Mouse (Mus musculus): ENCODE measurements around the gene Sowaha. TPM values are rescaled to one million over a fixed set of nuclear protein-coding genes. Genes with fewer than 3 reads are reported as not detected.

Sowaha gene
- polyA plus RNA-seq, 1 experiment, result 13.9 TPM

DNA sequence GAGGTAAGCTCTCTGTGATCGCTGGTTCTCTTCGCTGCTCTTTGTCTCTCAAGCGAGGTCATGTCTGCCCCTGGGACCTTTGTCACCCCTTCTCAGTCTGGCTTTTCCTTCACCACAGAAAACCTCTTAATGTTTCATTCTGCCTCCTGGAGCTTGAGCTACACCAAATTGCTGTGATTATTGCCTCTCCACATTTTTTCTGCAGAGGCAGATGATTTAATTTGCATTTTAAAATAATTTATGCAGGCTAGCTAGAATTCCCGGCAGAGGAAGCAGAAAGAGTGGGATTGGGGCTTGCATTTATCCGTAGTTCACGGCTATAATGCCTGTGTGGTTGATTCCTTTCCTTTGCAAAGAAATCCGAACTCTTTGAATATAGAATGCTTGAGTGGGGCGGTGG lies 4.5 kb downstream of the Sowaha start:
- 54% methylated on average over 8 of the region's 8 CpGs for WGBS
- H3K4me3 ChIP-seq (ENCODE audit: extremely low read depth, insufficient read depth, insufficient read length), result no peak overlapping the region
- TF ChIP-seq POLR2A (IDR thresholded peaks at IDR 0.05; ENCODE audit: low read depth, low read length), result no peak
- no peak for TF ChIP-seq CTCF (IDR thresholded peaks at IDR 0.05; ENCODE audit: extremely low read depth, insufficient read depth, insufficient read length, insufficient replicate concordance)
- DNase-seq (ENCODE audit: low read depth in 1 of 2, low spot score in 2 of 2), result no peak
- H3K4me1 ChIP-seq (ENCODE audit: control insufficient read depth, insufficient read depth, insufficient read length), result peaks cover 13% of the 10 kb centered on the region
- no peak overlapping the region for H3K27ac ChIP-seq (ENCODE audit: insufficient read depth, low read length)
- H3K36me3 ChIP-seq (ENCODE audit: control insufficient read depth, insufficient read depth, low read length), result no peaks in the 10 kb centered on the region
- H3K27me3 ChIP-seq (ENCODE audit: control insufficient read depth, insufficient read depth, low read length), result peaks cover 25% of the 10 kb centered on the region

DNA sequence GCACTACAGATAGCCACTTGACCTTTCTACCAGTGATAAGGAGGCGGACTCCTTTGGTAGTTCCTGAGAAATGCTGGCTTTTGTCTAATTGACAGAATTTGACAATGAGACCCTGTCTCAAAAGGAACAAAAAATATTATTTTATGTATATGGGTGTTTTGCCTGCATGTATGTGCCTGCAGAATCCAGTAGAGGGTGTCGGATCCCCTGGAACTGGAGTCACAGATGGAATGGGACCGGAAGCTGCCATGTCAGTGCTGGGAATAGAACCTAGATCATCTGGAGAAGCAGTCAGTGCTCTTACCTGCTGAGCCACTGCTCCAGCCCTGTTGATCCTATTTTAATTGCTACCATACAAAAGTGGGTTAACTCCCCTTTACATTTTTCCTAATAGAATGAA lies 7.4 kb downstream of the Sowaha start:
- Histone ChIP-seq H3K4me1 (ENCODE audit: control insufficient read depth, insufficient read depth, insufficient read length) (no peaks in the 10 kb centered on the region), H3K36me3 (ENCODE audit: control insufficient read depth, insufficient read depth, low read length) (no peaks in the 10 kb centered on the region), H3K27ac (ENCODE audit: insufficient read depth, low read length) (no peak overlapping the region), H3K4me3 (ENCODE audit: extremely low read depth, insufficient read depth, insufficient read length) (no peak overlapping the region), H3K27me3 (ENCODE audit: control insufficient read depth, insufficient read depth, low read length) (peaks cover 4% of the 10 kb centered on the region; the same call in 1 of the 2 replicates)
- WGBS, result 86% methylated on average over 3 of the region's 3 CpGs
- no peak for DNase-seq (ENCODE audit: low read depth in 1 of 2, low spot score in 2 of 2)
- no peak for TF ChIP-seq POLR2A (IDR thresholded peaks at IDR 0.05; ENCODE audit: low read depth, low read length)
- no peak for TF ChIP-seq CTCF (IDR thresholded peaks at IDR 0.05; ENCODE audit: extremely low read depth, insufficient read depth, insufficient read length, insufficient replicate concordance)

DNA sequence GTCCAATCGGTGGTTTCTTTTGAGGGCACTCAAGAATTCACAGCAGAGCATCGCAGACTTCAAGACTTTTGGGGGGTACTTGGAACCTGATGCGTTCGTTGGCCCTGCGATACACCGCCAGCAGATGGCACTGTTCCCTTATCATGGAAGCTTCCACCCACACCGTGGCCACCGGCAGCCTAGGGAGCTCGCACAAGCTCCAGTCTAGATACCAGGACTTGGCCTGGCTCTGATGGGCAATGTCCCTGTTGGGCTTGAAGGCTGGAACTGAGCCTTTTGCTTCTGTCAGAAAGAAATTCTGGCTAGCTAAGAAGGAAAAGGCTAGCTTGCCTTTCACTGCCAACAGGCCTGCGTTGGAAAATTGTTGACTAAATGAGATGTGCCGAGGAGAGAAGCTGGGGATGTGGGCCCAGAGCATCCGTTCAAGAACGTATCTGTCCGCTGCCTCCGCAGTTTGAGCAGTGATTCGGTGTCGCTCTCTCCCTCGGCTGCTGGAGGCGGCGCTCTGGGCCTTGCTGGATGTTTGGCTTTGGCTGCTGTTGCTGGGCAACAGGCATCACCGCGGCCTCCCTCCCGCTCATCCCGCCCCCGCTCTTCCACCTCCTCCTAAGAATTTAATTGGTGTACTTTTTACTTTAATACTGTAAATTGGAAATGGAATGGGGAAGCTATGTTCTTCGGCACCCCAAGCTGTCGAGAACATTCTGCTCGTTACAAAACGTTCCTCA lies 9.9 kb downstream of the Sowaha start, which contains the start of gene Gm9837:
TSS of gene Gm9837 (minus strand) at position 512 of the 728 bp plus-strand sequence.
- H3K27me3 ChIP-seq (ENCODE audit: control insufficient read depth, insufficient read depth, low read length), result peaks cover 4% of the 10 kb centered on the region
- no peak within 1 kb of the TSS for H3K4me3 ChIP-seq (ENCODE audit: extremely low read depth, insufficient read depth, insufficient read length)
- no peaks in the 10 kb centered on the region for H3K4me1 ChIP-seq (ENCODE audit: control insufficient read depth, insufficient read depth, insufficient read length)
- 10% methylated on average over 29 of the region's 29 CpGs for WGBS
- TF ChIP-seq POLR2A (IDR thresholded peaks at IDR 0.05; ENCODE audit: low read depth, low read length) (no peak), CTCF (IDR thresholded peaks at IDR 0.05; ENCODE audit: extremely low read depth, insufficient read depth, insufficient read length, insufficient replicate concordance) (peak; percentile 89; the same call in 1 of the 2 replicates)
- no peaks in the 10 kb centered on the region for H3K36me3 ChIP-seq (ENCODE audit: control insufficient read depth, insufficient read depth, low read length)
- peak; percentile 47 to 76 for DNase-seq (ENCODE audit: low read depth in 1 of 2, low spot score in 2 of 2)
- H3K27ac ChIP-seq (ENCODE audit: insufficient read depth, low read length), result no peak within 1 kb of the TSS

DNA sequence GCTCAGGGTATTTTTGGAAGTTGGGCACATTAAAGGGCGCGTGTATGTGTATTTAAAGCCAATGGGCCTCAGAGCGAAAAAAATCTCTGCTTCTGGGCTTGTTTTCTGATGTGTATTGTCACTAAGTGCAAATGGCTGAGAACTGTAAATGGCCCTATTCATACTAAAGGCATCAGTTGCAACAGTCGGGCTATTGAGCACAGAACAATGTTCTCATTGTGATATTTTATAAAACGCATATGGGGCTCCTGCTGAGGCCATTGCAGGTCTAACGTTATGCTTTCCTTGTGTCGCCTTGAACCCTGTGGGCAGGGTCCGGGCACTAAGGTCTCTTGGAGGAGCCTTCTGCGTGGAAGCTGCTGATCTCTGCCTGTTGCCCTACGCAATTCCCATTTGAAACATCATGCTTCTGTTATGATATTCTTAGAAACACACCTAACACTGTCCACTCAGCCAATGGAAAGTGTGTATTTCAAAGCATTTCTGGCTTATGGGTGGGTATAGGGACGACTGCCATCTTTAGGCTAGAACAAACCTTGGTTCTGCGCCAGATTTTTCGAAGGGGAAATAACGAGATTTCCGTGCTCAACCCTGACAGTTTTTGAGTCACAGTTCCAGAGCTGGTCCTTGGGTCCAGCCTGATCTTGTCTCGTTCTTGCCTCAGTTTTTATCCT lies 10.6 kb downstream of the Sowaha start:
- no peak for DNase-seq (ENCODE audit: low read depth in 1 of 2, low spot score in 2 of 2)
- Histone ChIP-seq H3K36me3 (ENCODE audit: control insufficient read depth, insufficient read depth, low read length) (no peaks in the 10 kb centered on the region), H3K4me1 (ENCODE audit: control insufficient read depth, insufficient read depth, insufficient read length) (no peaks in the 10 kb centered on the region), H3K4me3 (ENCODE audit: extremely low read depth, insufficient read depth, insufficient read length) (no peak overlapping the region), H3K27ac (ENCODE audit: insufficient read depth, low read length) (no peak overlapping the region), H3K27me3 (ENCODE audit: control insufficient read depth, insufficient read depth, low read length) (peaks cover 4% of the 10 kb centered on the region)
- no peak for TF ChIP-seq POLR2A (IDR thresholded peaks at IDR 0.05; ENCODE audit: low read depth, low read length)
- no peak for TF ChIP-seq CTCF (IDR thresholded peaks at IDR 0.05; ENCODE audit: extremely low read depth, insufficient read depth, insufficient read length, insufficient replicate concordance)
- WGBS, result 42% methylated on average over 16 of the region's 16 CpGs

DNA sequence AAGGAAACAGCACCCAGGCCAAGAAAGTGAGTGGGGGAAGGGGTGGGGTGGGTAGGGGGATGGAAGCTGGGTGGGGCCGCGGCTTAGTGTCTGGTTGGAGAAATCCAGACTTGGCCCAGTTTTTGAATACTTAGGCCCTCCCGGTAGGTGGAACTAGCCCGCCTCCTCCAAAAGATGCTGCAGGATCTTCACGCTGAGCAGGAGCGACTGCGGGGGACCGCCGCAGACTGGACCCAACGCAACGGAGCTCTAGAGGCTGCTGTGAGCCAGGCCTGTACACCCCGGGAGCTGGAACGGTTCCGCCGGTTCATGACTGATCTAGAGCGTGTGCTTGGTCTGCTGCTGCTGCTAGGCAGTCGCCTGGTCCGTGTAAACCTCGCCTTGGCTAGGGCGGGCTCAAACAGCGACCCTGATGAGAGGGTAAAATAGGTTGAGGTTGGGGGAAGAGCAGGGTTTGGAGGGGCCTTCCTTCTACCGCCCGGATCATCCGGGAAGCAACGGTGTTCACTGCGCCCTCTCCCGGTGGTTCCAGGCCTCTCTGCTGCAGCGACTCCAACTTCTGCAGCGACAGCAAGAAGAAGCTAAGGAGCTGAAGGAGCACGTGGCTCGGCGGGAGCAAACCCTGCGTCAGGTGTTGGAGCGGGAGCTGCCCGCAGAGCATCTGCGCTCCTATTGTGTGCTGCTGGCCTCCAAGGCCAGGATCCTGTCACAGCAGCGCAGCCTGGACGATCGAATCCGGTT lies 13.7 kb downstream of the Sowaha start:
- no peak overlapping the region for H3K4me3 ChIP-seq (ENCODE audit: extremely low read depth, insufficient read depth, insufficient read length)
- 0 out of 2 replicates have a peak, but pooled peaks have one; percentile 51 for TF ChIP-seq CTCF (IDR thresholded peaks at IDR 0.05; ENCODE audit: extremely low read depth, insufficient read depth, insufficient read length, insufficient replicate concordance)
- no peak for TF ChIP-seq POLR2A (IDR thresholded peaks at IDR 0.05; ENCODE audit: low read depth, low read length)
- 0 out of 2 replicates have a peak, but pooled peaks cover 3% of the 10 kb centered on the region for H3K4me1 ChIP-seq (ENCODE audit: control insufficient read depth, insufficient read depth, insufficient read length)
- H3K27me3 ChIP-seq (ENCODE audit: control insufficient read depth, insufficient read depth, low read length), result peaks cover 16% of the 10 kb centered on the region
- peak in 1 of 2 experiments; percentile 12 for DNase-seq (ENCODE audit: low read depth in 1 of 2, low spot score in 2 of 2)
- H3K27ac ChIP-seq (ENCODE audit: insufficient read depth, low read length), result no peak overlapping the region
- no peaks in the 10 kb centered on the region for H3K36me3 ChIP-seq (ENCODE audit: control insufficient read depth, insufficient read depth, low read length)
- 28% methylated on average over 40 of the region's 40 CpGs for WGBS

DNA sequence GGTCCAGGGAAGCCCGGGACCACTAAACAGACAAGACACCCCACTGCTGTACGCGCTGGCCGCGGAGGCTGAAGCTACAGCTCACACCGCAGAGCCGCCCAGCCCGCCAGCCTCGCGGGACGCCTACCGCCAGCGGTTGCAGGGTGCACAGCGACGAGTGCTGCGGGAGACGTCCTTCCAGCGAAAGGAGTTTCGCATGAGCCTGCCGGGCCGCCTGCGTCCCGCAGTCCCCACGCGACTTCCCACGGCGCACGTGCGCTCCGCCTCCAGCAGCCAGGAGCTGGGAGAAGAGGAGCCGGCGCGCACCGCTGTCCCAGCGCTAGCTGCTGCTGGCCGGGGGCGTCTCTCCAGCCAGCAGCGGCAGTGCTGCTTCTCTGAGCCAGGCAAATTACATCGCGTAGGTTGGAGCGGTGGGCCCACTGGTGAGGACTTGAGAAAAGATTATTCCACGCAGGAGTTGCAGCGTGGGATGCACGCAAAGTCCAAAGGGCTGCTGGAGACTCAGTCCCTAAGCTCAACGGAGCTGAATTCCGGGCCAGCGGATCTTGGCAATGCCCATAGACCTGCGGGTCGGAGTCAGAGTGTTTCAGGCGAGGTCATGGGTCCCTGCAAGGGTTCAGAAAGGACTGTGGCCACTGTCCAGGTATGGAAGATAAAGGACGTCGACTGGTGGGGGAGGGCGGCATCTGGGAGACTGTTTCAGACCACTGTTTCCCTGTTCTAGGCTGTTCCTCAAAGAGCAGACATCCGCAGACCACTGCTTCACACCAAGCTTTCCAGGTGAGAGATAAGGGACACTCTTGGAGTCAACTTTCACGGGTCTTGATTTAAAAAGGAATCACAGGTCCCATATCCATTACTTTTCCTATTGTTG lies 16.3 kb downstream of the Sowaha start:
- H3K36me3 ChIP-seq (ENCODE audit: control insufficient read depth, insufficient read depth, low read length), result no peaks in the 10 kb centered on the region
- WGBS, result 13% methylated on average over 55 of the region's 55 CpGs
- no peak for DNase-seq (ENCODE audit: low read depth in 1 of 2, low spot score in 2 of 2)
- no peak overlapping the region for H3K4me3 ChIP-seq (ENCODE audit: extremely low read depth, insufficient read depth, insufficient read length)
- H3K27me3 ChIP-seq (ENCODE audit: control insufficient read depth, insufficient read depth, low read length), result peaks cover 13% of the 10 kb centered on the region
- no peak for TF ChIP-seq CTCF (IDR thresholded peaks at IDR 0.05; ENCODE audit: extremely low read depth, insufficient read depth, insufficient read length, insufficient replicate concordance)
- TF ChIP-seq POLR2A (IDR thresholded peaks at IDR 0.05; ENCODE audit: low read depth, low read length), result no peak
- 0 out of 2 replicates have a peak, but pooled peaks cover 3% of the 10 kb centered on the region for H3K4me1 ChIP-seq (ENCODE audit: control insufficient read depth, insufficient read depth, insufficient read length)
- no peak overlapping the region for H3K27ac ChIP-seq (ENCODE audit: insufficient read depth, low read length)

All from spleen, adult 2 months (tissue).